Mouse (Mus musculus): ENCODE results near the gene Nfatc4.

- TF ChIP-seq SRF (IDR thresholded peaks at IDR 0.05; ENCODE audit: control insufficient read depth, insufficient read length, low read depth) (no peak), POLR2A (IDR thresholded peaks at IDR 0.05; ENCODE audit: insufficient read length, low read depth) (no peak), POLR2AphosphoS2 (IDR thresholded peaks at IDR 0.05; ENCODE audit: insufficient read length, low read depth) (no peak), CEBPB (IDR thresholded peaks at IDR 0.05; ENCODE audit: insufficient read depth, poor library complexity, severe bottlenecking) (no peak), MAX (IDR thresholded peaks at IDR 0.05; ENCODE audit: low read depth) (no peak), TCF12 (IDR thresholded peaks at IDR 0.05; ENCODE audit: insufficient read depth, poor library complexity, severe bottlenecking) (no peak)
Observed at GRCm38 (mm10) chr14:55820576-55820975, 2.4 kb upstream of the Nfatc4 start.
